Comparison of ENCODE assay signal across 8 mouse cellular contexts in the genomic region with DNA sequence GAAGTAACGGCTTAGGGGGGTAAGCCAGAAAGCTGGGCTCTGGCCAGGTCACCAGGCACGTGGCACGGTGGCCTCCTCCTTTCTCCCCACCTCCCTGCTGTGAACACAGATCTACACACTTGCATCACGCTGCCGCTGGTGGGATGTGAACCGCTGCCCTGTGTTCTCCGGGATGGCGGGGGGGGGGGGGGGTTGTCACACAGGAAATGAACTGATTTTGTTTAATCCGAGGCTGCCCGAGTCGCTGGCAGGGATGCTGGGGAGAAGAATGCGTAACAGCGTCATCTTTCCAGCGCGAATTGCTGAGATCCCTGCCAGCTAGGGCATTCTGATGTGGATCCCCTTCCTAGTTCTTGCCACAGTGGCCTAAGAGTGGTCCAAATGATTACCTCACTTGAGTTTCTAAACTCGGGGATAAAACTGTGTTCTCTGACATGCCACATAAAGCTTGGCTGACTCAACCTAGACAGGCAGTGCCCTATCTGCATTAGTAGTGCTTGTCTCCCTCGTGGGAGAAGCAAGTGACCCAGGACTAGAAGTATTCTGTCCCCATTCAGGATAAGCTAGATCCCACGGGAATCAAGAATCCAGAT. TPM values are rescaled to one million over a fixed set of nuclear protein-coding genes. Genes with fewer than 3 reads are reported as not detected.
DNase-seq lines count a peak whose midpoint lies in the region; ATAC-seq lines count a peak whose summit lies in the region.

No protein-coding gene starts in this region.

- no peaks in the 10 kb centered on the region for H3K36me3 ChIP-seq in embryonic facial prominence, embryonic 12.5 days
- no peaks in the 10 kb centered on the region for H3K36me3 ChIP-seq in hindbrain, embryonic 12.5 days
- H3K36me3 ChIP-seq in midbrain, embryonic 11.5 days (ENCODE audit: control insufficient read depth, insufficient read depth, low read length): no peaks in the 10 kb centered on the region

- no peak for ATAC-seq in embryonic facial prominence, embryonic 12.5 days (ENCODE audit: insufficient number of reproducible peaks, insufficient read depth, low FRiP score, low TSS enrichment)
- ATAC-seq in hindbrain, embryonic 12.5 days (ENCODE audit: low FRiP score): peak; percentile 20; the same call in 1 of the 2 replicates
- peak; percentile 54; the same call in 1 of the 2 replicates for ATAC-seq in midbrain, embryonic 11.5 days (ENCODE audit: low FRiP score)

- H3K4me2 ChIP-seq in embryonic facial prominence, embryonic 12.5 days (replicated peaks): peak overlapping the region; percentile 52
- peak overlapping the region; percentile 58 for H3K4me2 ChIP-seq in hindbrain, embryonic 12.5 days (replicated peaks)
- H3K4me2 ChIP-seq in midbrain, embryonic 11.5 days: peak overlapping the region; percentile 42

- no peak overlapping the region for H3K27ac ChIP-seq in embryonic facial prominence, embryonic 12.5 days
- no peak overlapping the region for H3K27ac ChIP-seq in hindbrain, embryonic 12.5 days
- no peak overlapping the region for H3K27ac ChIP-seq in midbrain, embryonic 11.5 days (ENCODE audit: low read depth, low read length)

- peak; percentile 60 to 66 for DNase-seq in cerebellum, postnatal 10 days
- no peak for DNase-seq in cerebellum, adult 11-12 months
- peak; percentile 93 for DNase-seq in midbrain, embryonic 11.5 days (ENCODE audit: low spot score, missing footprints)
- DNase-seq in urinary bladder, postnatal 14 days (ENCODE audit: low spot score): no peak
- DNase-seq in urinary bladder, postnatal 10 days (ENCODE audit: low spot score): no peak
- DNase-seq in ovary, adult 18-20 months (ENCODE audit: low spot score): no peak

- peaks cover 48% of the 10 kb centered on the region for H3K27me3 ChIP-seq in embryonic facial prominence, embryonic 12.5 days
- peaks cover 36% of the 10 kb centered on the region for H3K27me3 ChIP-seq in hindbrain, embryonic 12.5 days
- peaks cover 16% of the 10 kb centered on the region for H3K27me3 ChIP-seq in midbrain, embryonic 11.5 days (ENCODE audit: control insufficient read depth, insufficient read depth, low read length)

- no peak overlapping the region for H3K9ac ChIP-seq in embryonic facial prominence, embryonic 12.5 days
- H3K9ac ChIP-seq in hindbrain, embryonic 12.5 days: peak overlapping the region; percentile 35; the same call in 1 of the 2 replicates
- no peak overlapping the region for H3K9ac ChIP-seq in midbrain, embryonic 11.5 days (ENCODE audit: low read length)

- peak overlapping the region; percentile 27 for H3K4me3 ChIP-seq in embryonic facial prominence, embryonic 12.5 days
- peak overlapping the region; percentile 26 for H3K4me3 ChIP-seq in hindbrain, embryonic 12.5 days
- peak overlapping the region; percentile 10; the same call in 1 of the 2 replicates for H3K4me3 ChIP-seq in midbrain, embryonic 11.5 days (ENCODE audit: low read depth, low read length)

- under 1% methylated on average over 18 of the region's 18 CpGs for WGBS in embryonic facial prominence, embryonic 12.5 days
- WGBS in hindbrain, embryonic 12.5 days: 0% methylated on average over 17 of the region's 18 CpGs
- WGBS in midbrain, embryonic 11.5 days: under 1% methylated on average over 16 of the region's 18 CpGs

- H3K9me3 ChIP-seq in embryonic facial prominence, embryonic 12.5 days: no peaks in the 10 kb centered on the region
- H3K9me3 ChIP-seq in hindbrain, embryonic 12.5 days (replicated peaks): no peaks in the 10 kb centered on the region
- H3K9me3 ChIP-seq in midbrain, embryonic 11.5 days (ENCODE audit: control insufficient read depth, low read length): no peaks in the 10 kb centered on the region

- H3K4me1 ChIP-seq in embryonic facial prominence, embryonic 12.5 days: peaks cover 8% of the 10 kb centered on the region; the same call in 1 of the 2 replicates
- peaks cover 23% of the 10 kb centered on the region for H3K4me1 ChIP-seq in hindbrain, embryonic 12.5 days
- peaks cover 19% of the 10 kb centered on the region for H3K4me1 ChIP-seq in midbrain, embryonic 11.5 days (ENCODE audit: control insufficient read depth, insufficient read depth, low read length)

RNA-seq across cellular contexts. Expression of a gene that starts 18.0 kb away (rescaled TPM):
- polyA plus RNA-seq in embryonic facial prominence, embryonic 12.5 days (2016; fragmentation: Nextera tagmentation; extraction: Ambion mirVana): 8.8 and 10.5 TPM in 2 replicates
- polyA plus RNA-seq in hindbrain, embryonic 12.5 days (2016; fragmentation: Nextera tagmentation; extraction: Ambion mirVana): 25.5 and 25.7 TPM in 2 replicates
- 3.2 and 4.1 TPM in 2 replicates for polyA plus RNA-seq in midbrain, embryonic 11.5 days (2014; fragmentation: Nextera tagmentation; extraction: Ambion mirVana)

Comparison
In these comparisons a context has a peak if more than half of its experiments do, and no peak if none do; other contexts are left out.
1. DNase-seq: peak in cerebellum, postnatal 10 days (2 of 2) and midbrain, embryonic 11.5 days (single experiment); none in cerebellum, adult 11-12 months (single experiment), urinary bladder, postnatal 14 days (single experiment), urinary bladder, postnatal 10 days (single experiment) and ovary, adult 18-20 months (single experiment).
2. Peak in every context shown above with its lines, with median percentiles within 50 percentile points of each other: H3K4me2 ChIP-seq and H3K4me3 ChIP-seq.